Mouse (Mus musculus) lung, postnatal 14 days (tissue): Measurements from ENCODE around the gene Tspo2.
"Not testable (repeated sequence)": the region's sequence is repeated elsewhere in the genome, so short reads cannot be mapped to it uniquely, and the experiment has no call there.

Experiments
- DNase-seq: peaks from one replicate; pipeline ENCODE4 v3.0.0; 2021

Tspo2 gene

GRCm38 (mm10) chr17:48451353-48451675, at the start of gene Tspo2:
TSS of gene Tspo2 (minus strand) at chr17:48451522.
- DNase-seq: no peak

- no peak for DNase-seq
Measured at GRCm38 (mm10) chr17:48500846-48501445, 49.6 kb upstream of the Tspo2 start.

- no peak for DNase-seq
Measured at GRCm38 (mm10) chr17:48497986-48498385, 46.7 kb upstream of the Tspo2 start.

- no peak for DNase-seq
Measured at GRCm38 (mm10) chr17:48493986-48494385, 42.7 kb upstream of the Tspo2 start.

- no peak for DNase-seq
Measured at GRCm38 (mm10) chr17:48493582-48493981, 42.3 kb upstream of the Tspo2 start.

DNA sequence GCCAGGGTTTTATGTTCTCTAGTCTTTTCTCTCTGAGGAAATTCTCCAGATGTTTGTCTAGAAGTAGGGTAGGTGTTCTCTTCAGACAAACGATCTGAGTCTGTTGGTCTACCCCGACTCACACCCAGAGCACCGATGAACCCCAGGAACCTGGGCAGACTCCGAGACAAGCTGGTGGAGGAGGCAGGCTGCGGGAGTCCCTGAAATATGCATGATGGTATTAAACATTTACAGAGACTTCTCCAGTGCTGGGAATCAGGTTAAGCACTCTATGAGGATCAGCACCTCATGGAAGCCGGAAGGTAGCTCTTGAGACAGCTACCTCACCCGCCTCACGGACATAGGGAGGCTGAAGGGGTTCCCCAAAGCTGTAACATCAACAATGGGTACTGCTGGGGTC, 41.3 kb upstream of the Tspo2 start:
- DNase-seq: no peak

DNA sequence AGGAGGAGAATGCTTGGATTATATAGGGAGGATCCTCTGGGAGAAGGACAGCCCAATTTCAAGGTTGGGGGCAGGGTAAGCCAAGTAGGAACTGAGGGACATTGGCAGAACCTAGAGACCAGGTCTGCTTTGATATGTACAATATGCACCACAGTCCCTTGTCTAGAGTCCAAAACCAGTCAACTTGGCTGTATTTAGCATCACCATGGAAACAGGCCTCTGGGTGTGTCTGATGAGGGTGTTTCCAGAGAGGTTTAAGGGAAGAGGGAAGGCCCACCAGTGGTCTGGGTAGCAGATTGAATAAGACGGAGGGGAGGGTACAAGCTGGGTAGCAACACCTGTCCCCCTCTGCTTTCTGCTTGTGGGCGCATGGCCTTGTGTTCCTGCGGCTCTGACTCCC, 38.1 kb upstream of the Tspo2 start:
- no peak for DNase-seq

- DNase-seq: no peak
Measured at GRCm38 (mm10) chr17:48484191-48484590, 32.9 kb upstream of the Tspo2 start.

DNA sequence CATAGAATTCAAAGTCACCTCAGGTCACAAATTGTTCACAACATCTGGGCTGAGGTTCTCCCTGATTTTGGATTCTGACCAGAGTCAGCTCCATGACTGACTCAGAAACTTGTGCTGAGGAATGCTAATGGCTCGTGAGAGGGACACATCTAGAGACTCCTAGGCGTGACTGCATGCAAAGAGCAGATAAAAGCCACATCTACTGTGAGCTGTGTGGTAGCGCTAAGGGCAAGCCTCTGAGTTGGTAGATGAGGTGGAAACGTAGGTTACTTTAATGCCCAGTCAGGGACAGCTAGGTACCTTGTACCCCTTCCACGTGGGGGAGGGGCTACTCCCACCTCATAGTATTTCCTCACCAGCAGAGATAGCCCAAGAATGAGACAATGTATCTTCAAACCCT, 32.4 kb upstream of the Tspo2 start:
- no peak for DNase-seq

DNA sequence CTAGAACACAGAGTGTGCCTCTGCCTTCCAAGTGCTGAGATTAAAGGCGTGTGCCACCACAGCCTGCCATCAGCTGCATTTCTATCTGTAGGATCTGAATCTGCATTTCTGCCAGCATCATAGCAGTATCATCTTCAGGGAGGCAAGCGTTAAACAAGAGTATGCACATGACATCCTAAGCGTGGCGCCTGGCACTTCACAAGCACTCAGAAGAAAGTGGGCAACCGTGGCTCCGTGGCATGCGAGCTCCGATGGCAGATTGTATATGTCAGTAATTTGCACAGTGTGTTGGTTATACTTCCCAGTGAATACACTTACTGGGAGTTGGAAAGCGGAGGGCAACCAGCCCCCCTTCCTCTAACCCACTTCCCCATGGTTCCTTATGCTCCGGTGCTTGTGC, 28.6 kb upstream of the Tspo2 start:
- no peak for DNase-seq

DNA sequence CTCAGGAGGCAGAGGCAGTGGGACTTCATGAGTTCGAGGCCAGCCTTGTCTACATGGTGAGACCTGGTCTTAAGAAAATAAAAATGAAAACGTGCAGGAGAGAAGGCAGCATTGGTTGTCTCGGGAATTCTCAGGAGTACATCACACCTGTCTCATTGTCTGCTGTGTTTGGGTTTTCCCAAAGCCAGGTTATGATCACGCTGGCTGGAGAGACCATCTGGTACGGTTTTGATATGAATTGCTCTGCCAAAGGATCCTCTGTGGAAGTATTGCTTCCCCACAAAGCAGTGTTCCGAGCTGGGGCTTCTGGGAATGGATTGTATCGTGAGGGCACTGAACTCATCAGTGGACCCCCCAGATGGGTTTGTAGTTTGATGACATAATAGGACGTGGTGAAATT, 24.1 kb upstream of the Tspo2 start:
- no peak for DNase-seq

- DNase-seq: not testable (repeated sequence)
Measured at GRCm38 (mm10) chr17:48474282-48474681, 23.0 kb upstream of the Tspo2 start.

- DNase-seq: peak; percentile 89
Measured at GRCm38 (mm10) chr17:48467395-48468231, 16.3 kb upstream of the Tspo2 start.

DNA sequence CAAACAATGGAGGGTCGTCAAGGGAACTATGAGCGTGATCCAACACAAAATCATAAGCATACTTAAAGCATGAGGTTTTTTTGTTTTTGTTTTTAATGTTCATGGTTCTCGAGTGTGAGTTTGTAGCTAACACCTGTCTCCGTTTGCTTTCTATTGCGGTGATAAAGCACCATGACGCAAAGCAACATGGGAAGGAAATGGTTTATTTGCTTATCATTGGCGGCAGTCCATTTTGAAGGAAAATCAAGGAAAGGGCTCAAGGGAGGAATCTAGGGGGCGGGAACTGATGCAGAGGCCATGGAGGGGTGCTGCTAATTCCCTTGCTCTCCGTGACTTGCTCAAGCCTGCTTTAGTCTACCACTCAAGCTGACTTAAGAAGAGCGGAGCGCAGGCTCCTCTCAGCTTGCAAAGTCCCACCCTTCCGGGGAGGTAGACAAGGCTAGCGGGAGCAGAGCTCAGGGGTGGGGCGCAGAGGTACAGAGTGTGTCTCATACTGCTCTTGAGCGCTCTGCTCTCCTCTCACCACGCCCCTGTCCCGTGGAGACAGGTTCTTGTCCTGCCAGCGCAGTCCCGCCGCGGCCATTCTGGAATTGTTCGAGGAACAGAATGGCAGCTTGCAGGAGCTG, 15.6 kb upstream of the Tspo2 start:
- peak; percentile 5 for DNase-seq

DNA sequence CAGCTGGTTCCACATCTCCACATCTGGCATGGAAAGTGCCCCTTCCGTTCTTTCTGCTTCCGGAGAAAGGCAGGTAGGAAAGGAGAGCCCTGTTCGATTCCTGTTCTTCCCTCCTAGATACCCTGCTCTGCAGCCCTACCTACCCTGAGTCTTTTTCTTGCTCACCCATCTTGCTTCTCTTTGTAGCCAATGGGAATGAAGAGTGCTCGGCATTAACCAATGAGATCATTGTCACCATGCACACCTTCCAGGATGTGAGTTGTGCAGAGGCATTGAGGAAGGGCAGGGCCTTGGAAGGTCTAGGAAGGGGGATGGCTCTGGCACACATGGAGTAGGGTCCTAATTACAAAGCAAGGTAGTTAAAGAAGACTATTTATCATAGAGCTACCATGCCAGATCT, 12.1 kb upstream of the Tspo2 start:
- no peak for DNase-seq

- no peak for DNase-seq
Measured at GRCm38 (mm10) chr17:48462096-48462495, 10.8 kb upstream of the Tspo2 start.

DNA sequence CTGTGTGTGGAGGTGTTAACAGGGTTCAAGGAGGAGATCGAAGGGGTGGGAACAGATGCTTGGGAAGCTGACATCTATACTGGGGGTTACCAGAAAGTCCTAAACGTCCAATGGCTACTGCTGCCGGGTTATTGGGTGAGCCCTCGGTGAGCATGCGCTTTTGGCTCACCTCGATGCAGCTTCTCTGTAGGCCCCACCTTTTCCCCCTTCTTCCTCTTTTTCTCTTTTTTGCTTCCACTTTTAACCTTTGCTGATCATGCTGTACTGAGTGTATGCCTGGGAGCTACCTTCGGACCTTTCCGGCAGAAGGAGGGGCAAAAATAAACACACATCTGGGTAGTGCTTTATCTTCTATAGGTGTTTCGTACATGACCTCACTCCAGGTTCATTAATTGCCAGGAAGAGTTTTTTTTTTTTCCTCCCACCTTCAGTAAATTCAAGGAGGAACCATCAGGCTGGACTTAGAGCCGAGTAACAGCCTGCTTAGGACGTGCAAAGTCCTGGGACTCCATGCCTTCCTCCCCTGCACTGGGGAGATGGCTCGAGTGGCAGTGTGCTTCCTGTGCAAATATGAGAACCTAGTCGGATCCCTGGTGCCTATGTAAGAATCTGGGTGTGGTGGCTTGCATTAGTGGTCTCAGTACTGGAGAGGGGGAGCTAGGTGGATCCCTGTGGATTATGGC, 6.8 kb upstream of the Tspo2 start:
- no peak for DNase-seq

- DNase-seq: no peak
Measured at GRCm38 (mm10) chr17:48455955-48456354, 4.6 kb upstream of the Tspo2 start.

- DNase-seq: no peak
Measured at GRCm38 (mm10) chr17:48454688-48455087, 3.4 kb upstream of the Tspo2 start, which contains the start of gene Unc5cl. TSS of gene Unc5cl (plus strand) at chr17:48454901.

DNA sequence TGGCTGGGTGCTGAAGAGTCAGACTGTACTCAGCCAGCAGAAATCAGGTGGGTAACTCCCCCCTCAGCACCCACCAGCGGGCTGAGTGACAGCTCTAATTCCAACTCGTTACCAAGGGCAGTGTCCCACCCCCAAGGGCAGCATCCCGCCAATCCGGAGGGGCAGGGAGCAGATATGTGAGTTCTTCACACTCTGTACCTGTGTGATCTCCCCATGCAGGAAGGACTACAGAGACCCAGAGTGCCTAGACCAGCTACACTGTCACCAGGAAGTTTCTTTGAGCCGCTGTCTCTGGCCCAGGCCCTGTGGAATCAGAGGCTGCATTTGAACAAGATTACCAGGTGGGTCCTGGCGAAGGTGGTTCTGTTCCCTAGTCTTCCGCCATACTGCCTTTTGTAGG, 2.9 kb upstream of the Tspo2 start:
- DNase-seq: no peak

GRCm38 (mm10) chr17:48453489-48453888, 2.2 kb upstream of the Tspo2 start:
- no peak for DNase-seq

DNA sequence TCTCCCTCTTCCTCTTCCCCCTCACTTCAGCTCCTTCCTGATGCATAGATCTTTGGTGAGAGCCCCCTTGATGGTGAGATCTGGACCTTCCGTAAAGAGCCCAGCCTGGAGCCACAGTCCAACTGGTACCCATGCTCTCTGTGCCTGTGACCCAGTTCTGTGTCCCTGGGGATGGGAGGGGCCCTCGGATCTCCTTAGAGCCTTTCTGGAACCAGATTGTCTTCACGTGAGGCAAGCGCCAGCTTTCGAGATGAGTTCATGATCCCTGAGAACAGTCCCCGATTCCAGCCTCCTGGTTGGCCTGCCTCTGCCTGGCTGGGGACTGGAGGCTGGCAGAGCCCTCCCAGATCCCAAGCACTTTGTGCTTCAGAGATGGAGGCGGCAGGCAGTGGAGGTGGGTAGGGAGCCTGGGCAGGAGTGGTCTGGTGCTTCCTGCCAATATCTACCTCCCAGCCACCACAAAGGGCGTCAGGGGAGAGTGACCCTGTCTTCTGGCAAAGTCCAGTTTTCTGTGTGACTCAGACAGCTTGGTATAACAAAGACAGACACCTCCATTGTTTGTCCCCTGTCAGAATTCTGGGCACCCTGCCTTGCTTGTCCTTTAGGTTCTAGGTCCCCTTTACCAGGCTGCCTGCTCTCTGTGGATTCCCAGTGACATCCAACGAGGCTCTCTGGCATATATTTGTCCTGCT, 577 bp upstream of the Tspo2 start:
- DNase-seq: no peak
